In genomic region chr13:115316681-115317080, GRCm38 (mm10) we compare ENCODE assay signal across 29 mouse cellular contexts.
"Had no signal": no experiment of that assay in that cellular context is flagged by ENCODE, and none has a peak within 500 bp of the region (broad histone marks: within the 10 kb centered on the region; RNA-seq: fewer than 3 reads in every experiment).

No protein-coding gene starts in this region.

- H3K27me3 ChIP-seq: embryonic facial prominence, embryonic 12.5 days; embryonic facial prominence, embryonic 13.5 days; embryonic facial prominence, embryonic 15.5 days; forebrain, embryonic 12.5 days; forebrain, embryonic 15.5 days had no signal

- H3K4me3 ChIP-seq: embryonic facial prominence, embryonic 10.5 days; embryonic facial prominence, embryonic 12.5 days; embryonic facial prominence, embryonic 13.5 days; embryonic facial prominence, embryonic 15.5 days; erythroblast, embryonic 14.5 days; forebrain, embryonic 10.5 days; forebrain, embryonic 12.5 days; forebrain, embryonic 15.5 days; gastrocnemius, adult 2 months; heart, adult 2 months had no signal

- ATAC-seq: forebrain, embryonic 14.5 days; forebrain, embryonic 15.5 days; forebrain, embryonic 16.5 days; forebrain, postnatal 0 days had no signal

- H3K9ac ChIP-seq: embryonic facial prominence, embryonic 12.5 days; embryonic facial prominence, embryonic 13.5 days; embryonic facial prominence, embryonic 15.5 days; forebrain, embryonic 12.5 days; forebrain, embryonic 15.5 days; forebrain, postnatal 0 days had no signal

- H3K36me3 ChIP-seq: embryonic facial prominence, embryonic 10.5 days; embryonic facial prominence, embryonic 12.5 days; embryonic facial prominence, embryonic 13.5 days; embryonic facial prominence, embryonic 15.5 days; forebrain, embryonic 10.5 days; forebrain, embryonic 12.5 days; forebrain, embryonic 15.5 days had no signal

- H3K4me2 ChIP-seq: embryonic facial prominence, embryonic 12.5 days; embryonic facial prominence, embryonic 13.5 days; embryonic facial prominence, embryonic 15.5 days; forebrain, embryonic 12.5 days; forebrain, embryonic 15.5 days had no signal

- H3K4me1 ChIP-seq: embryonic facial prominence, embryonic 10.5 days; embryonic facial prominence, embryonic 12.5 days; embryonic facial prominence, embryonic 13.5 days; embryonic facial prominence, embryonic 15.5 days; forebrain, embryonic 10.5 days; forebrain, embryonic 12.5 days; forebrain, embryonic 15.5 days had no signal

- H3K27ac ChIP-seq: embryonic facial prominence, embryonic 10.5 days; embryonic facial prominence, embryonic 12.5 days; embryonic facial prominence, embryonic 13.5 days; embryonic facial prominence, embryonic 15.5 days; forebrain, embryonic 10.5 days; forebrain, embryonic 12.5 days; forebrain, embryonic 15.5 days; gastrocnemius, adult 2 months; heart, adult 2 months had no signal

- DNase-seq: cerebellum, adult 18-20 months; cerebellum, adult 2 months; cerebellum, adult 8-10 months; cerebellum, adult 9-10 months; cerebellum, adult 9-11 months; cerebellum, postnatal 10 days; cerebellum, postnatal 14 days; cerebellum, postnatal 25 days; cerebellum, postnatal 36 days; embryo, embryonic 11 days; forebrain, postnatal 0 days; gastrocnemius, adult 2 months; gastrocnemius, postnatal 10 days; gastrocnemius, postnatal 14 days; gastrocnemius, postnatal 25 days; gastrocnemius, postnatal 36 days; heart, adult 11 months; heart, adult 18-20 months; heart, adult 2 months had no signal

- H3K9me3 ChIP-seq: embryonic facial prominence, embryonic 10.5 days; embryonic facial prominence, embryonic 12.5 days; embryonic facial prominence, embryonic 13.5 days; embryonic facial prominence, embryonic 15.5 days; forebrain, embryonic 10.5 days; forebrain, embryonic 12.5 days; forebrain, embryonic 15.5 days had no signal
